Mouse (Mus musculus) embryonic facial prominence, embryonic 15.5 days (tissue): ENCODE data around the gene Zmynd8. TPM values are rescaled to one million over a fixed set of nuclear protein-coding genes. Genes with fewer than 3 reads are reported as not detected.

Experiments
- ATAC-seq: fragments of 200-750 bp; cut with Nextera tagmentation; 2 replicates; pipeline ENCODE4 v1.8.0; 2017; ENCODE audit warnings: low read depth, moderate TSS enrichment; ENCODE audit not compliant: insufficient number of reproducible peaks, low FRiP score, low TSS enrichment
- H3K27ac ChIP-seq: fragments of 300-500 bp; sonication (generic); replicated peaks from 2 replicates; pipeline ENCODE4 v1.5.1; 2015; ENCODE audit warnings: mild to moderate bottlenecking, inconsistent platforms
- H3K27me3 ChIP-seq: fragments of 300-500 bp; sonication (generic); 2 replicates; pipeline ENCODE4 v1.6.1; 2015; ENCODE audit warnings: inconsistent platforms
- H3K36me3 ChIP-seq: fragments of 300-500 bp; sonication (generic); 2 replicates; pipeline ENCODE4 v1.6.1; 2015; ENCODE audit warnings: mild to moderate bottlenecking, inconsistent platforms
- H3K4me1 ChIP-seq: fragments of 300-500 bp; sonication (generic); 2 replicates; pipeline ENCODE4 v1.6.1; 2015; ENCODE audit warnings: inconsistent platforms
- H3K4me2 ChIP-seq: fragments of 300-500 bp; sonication (generic); replicated peaks from 2 replicates; pipeline ENCODE4 v1.6.1; 2015; ENCODE audit warnings: mild to moderate bottlenecking, inconsistent platforms
- H3K4me3 ChIP-seq: fragments of 300-500 bp; sonication (generic); replicated peaks from 2 replicates; pipeline ENCODE4 v1.5.1; 2015; ENCODE audit warnings: mild to moderate bottlenecking, inconsistent platforms
- H3K9ac ChIP-seq: fragments of 300-500 bp; sonication (generic); 2 replicates; pipeline ENCODE4 v1.6.1; 2015; ENCODE audit warnings: inconsistent platforms
- H3K9me3 ChIP-seq: fragments of 300-500 bp; sonication (generic); replicated peaks from 2 replicates; pipeline ENCODE4 v1.6.1; 2016; ENCODE audit warnings: inconsistent platforms
- WGBS: fragments of 180-500 bp; shearing (Covaris S2); methylation state at CpG from one replicate; pipeline ENCODE4 v1.1.7; 2015; 5-methylcytosine and 5-hydroxymethylcytosine counted together
- polyA plus RNA-seq: library from polyadenylated mRNA; unstranded; fragments of >200 nt; fragmentation: Nextera tagmentation; extraction: Ambion mirVana; gene quantifications from 2 replicates; pipeline ENCODE4 v1.2.1, GENCODE M21; 2015

Zmynd8 gene
- polyA plus RNA-seq, 1 experiment from 2014 or later, result 50.9 TPM

GRCm38 (mm10) chr2:165922994-165923393 lies 24.2 kb upstream of the Zmynd8 start:
- H3K4me2 ChIP-seq, result no peak overlapping the region

GRCm38 (mm10) chr2:165922047-165922728 lies 23.4 kb upstream of the Zmynd8 start:
- Histone ChIP-seq H3K36me3 (no peaks in the 10 kb centered on the region), H3K4me1 (no peaks in the 10 kb centered on the region), H3K27me3 (no peaks in the 10 kb centered on the region), H3K9ac (no peak overlapping the region), H3K4me2 (no peak overlapping the region), H3K4me3 (no peak overlapping the region), H3K9me3 (no peaks in the 10 kb centered on the region), H3K27ac (no peak overlapping the region)
- 60% methylated on average over 13 of the region's 13 CpGs for WGBS
- no peak for ATAC-seq

More at GRCm38 (mm10) chr2:165922994-165923393, 24.2 kb upstream of the Zmynd8 start:
- ATAC-seq, result no peak
- H3K9me3 ChIP-seq, result 0 out of 2 replicates have a peak, but pooled peaks cover 3% of the 10 kb centered on the region
- 74% methylated on average over 3 of the region's 3 CpGs for WGBS
- no peak overlapping the region for H3K9ac ChIP-seq
- H3K4me1 ChIP-seq, result no peaks in the 10 kb centered on the region
- H3K27me3 ChIP-seq, result no peaks in the 10 kb centered on the region
- H3K4me3 ChIP-seq, result no peak overlapping the region
- H3K36me3 ChIP-seq, result no peaks in the 10 kb centered on the region
- H3K27ac ChIP-seq, result no peak overlapping the region

- Histone ChIP-seq H3K9ac (no peak overlapping the region), H3K9me3 (no peaks in the 10 kb centered on the region), H3K4me2 (no peak overlapping the region), H3K4me1 (peaks cover 14% of the 10 kb centered on the region; the same call in 1 of the 2 replicates), H3K4me3 (no peak overlapping the region), H3K27ac (peak overlapping the region; percentile 34; the same call in 1 of the 2 replicates), H3K36me3 (no peaks in the 10 kb centered on the region), H3K27me3 (no peaks in the 10 kb centered on the region)
- WGBS, result 20% methylated on average over 11 of the region's 11 CpGs
- peak; percentile 72 for ATAC-seq
These were observed 15.5 kb upstream of the Zmynd8 start for GRCm38 (mm10) chr2:165914298-165914697.

- Histone ChIP-seq H3K9me3 (no peaks in the 10 kb centered on the region), H3K9ac (no peak overlapping the region), H3K36me3 (no peaks in the 10 kb centered on the region), H3K4me2 (no peak overlapping the region), H3K27ac (no peak overlapping the region), H3K4me1 (peaks cover 14% of the 10 kb centered on the region; the same call in 1 of the 2 replicates), H3K27me3 (no peaks in the 10 kb centered on the region), H3K4me3 (no peak overlapping the region)
- ATAC-seq, result no peak
- 73% methylated on average over 7 of the region's 7 CpGs for WGBS
These were observed 14.3 kb upstream of the Zmynd8 start for GRCm38 (mm10) chr2:165913073-165913472.

GRCm38 (mm10) chr2:165909731-165910130 lies 10.9 kb upstream of the Zmynd8 start:
- H3K27ac ChIP-seq, result peak overlapping the region; percentile 66; the same call in 1 of the 2 replicates

GRCm38 (mm10) chr2:165907199-165907598 lies 8.4 kb upstream of the Zmynd8 start:
- Histone ChIP-seq H3K9ac (no peak overlapping the region), H3K4me3 (no peak overlapping the region), H3K4me1 (peaks cover 18% of the 10 kb centered on the region), H3K4me2 (no peak overlapping the region), H3K27me3 (no peaks in the 10 kb centered on the region), H3K36me3 (no peaks in the 10 kb centered on the region), H3K27ac (no peak overlapping the region), H3K9me3 (no peaks in the 10 kb centered on the region)
- WGBS, result 69% methylated on average over 7 of the region's 8 CpGs
- no peak for ATAC-seq

More at GRCm38 (mm10) chr2:165909731-165910130, 10.9 kb upstream of the Zmynd8 start:
- Histone ChIP-seq H3K4me2 (no peak overlapping the region), H3K27me3 (no peaks in the 10 kb centered on the region), H3K4me1 (peaks cover 31% of the 10 kb centered on the region), H3K9me3 (no peaks in the 10 kb centered on the region), H3K36me3 (no peaks in the 10 kb centered on the region), H3K4me3 (no peak overlapping the region), H3K9ac (no peak overlapping the region)
- no peak for ATAC-seq

GRCm38 (mm10) chr2:165906332-165906945 lies 7.6 kb upstream of the Zmynd8 start:
- Histone ChIP-seq H3K36me3 (no peaks in the 10 kb centered on the region), H3K9me3 (no peaks in the 10 kb centered on the region), H3K9ac (no peak overlapping the region), H3K4me1 (peaks cover 18% of the 10 kb centered on the region), H3K4me3 (no peak overlapping the region), H3K27ac (peak overlapping the region; percentile 75), H3K27me3 (no peaks in the 10 kb centered on the region), H3K4me2 (0 out of 2 replicates have a peak overlapping the region, but pooled peaks have one; percentile 17)
- peak; percentile 66 for ATAC-seq
- 7% methylated on average over 15 of the region's 15 CpGs for WGBS

- Histone ChIP-seq H3K9ac (no peak overlapping the region), H3K4me1 (peaks cover 25% of the 10 kb centered on the region), H3K9me3 (no peaks in the 10 kb centered on the region), H3K36me3 (no peaks in the 10 kb centered on the region), H3K27me3 (no peaks in the 10 kb centered on the region), H3K4me2 (no peak overlapping the region), H3K27ac (peak overlapping the region; percentile 84), H3K4me3 (no peak overlapping the region)
- ATAC-seq, result no peak
- 27% methylated on average over 3 of the region's 3 CpGs for WGBS
These were observed 2.2 kb upstream of the Zmynd8 start for GRCm38 (mm10) chr2:165901127-165901384.

GRCm38 (mm10) chr2:165900351-165901126 lies 1.7 kb upstream of the Zmynd8 start:
- Histone ChIP-seq H3K9ac (no peak overlapping the region), H3K36me3 (no peaks in the 10 kb centered on the region), H3K4me3 (0 out of 2 replicates have a peak overlapping the region, but pooled peaks have one; percentile 0), H3K9me3 (no peaks in the 10 kb centered on the region), H3K4me1 (peaks cover 29% of the 10 kb centered on the region), H3K4me2 (peak overlapping the region; percentile 2; the same call in 1 of the 2 replicates), H3K27me3 (no peaks in the 10 kb centered on the region), H3K27ac (peak overlapping the region; percentile 84)
- ATAC-seq, result peak; percentile 59; the same call in 1 of the 2 replicates
- 10% methylated on average over 23 of the region's 23 CpGs for WGBS

- whole genome bisulfite sequencing, result 23% methylated on average over 3 of the region's 3 CpGs
- peaks cover 32% of the 10 kb centered on the region for H3K4me1 ChIP-seq
- ATAC-seq, result no peak
- no peak overlapping the region for H3K4me3 ChIP-seq
- no peaks in the 10 kb centered on the region for H3K9me3 ChIP-seq
- peak overlapping the region; percentile 84 for H3K27ac ChIP-seq
- H3K4me2 ChIP-seq, result 0 out of 2 replicates have a peak overlapping the region, but pooled peaks have one; percentile 2
- no peaks in the 10 kb centered on the region for H3K27me3 ChIP-seq
- no peak overlapping the region for H3K9ac ChIP-seq
- no peaks in the 10 kb centered on the region for H3K36me3 ChIP-seq
These were observed 1.1 kb upstream of the Zmynd8 start for GRCm38 (mm10) chr2:165899923-165900322.

GRCm38 (mm10) chr2:165899474-165899873 lies 658 bp upstream of the Zmynd8 start:
- Histone ChIP-seq H3K27me3 (no peaks in the 10 kb centered on the region), H3K4me3 (no peak overlapping the region), H3K4me1 (peaks cover 32% of the 10 kb centered on the region), H3K9ac (no peak overlapping the region), H3K36me3 (no peaks in the 10 kb centered on the region), H3K27ac (0 out of 2 replicates have a peak overlapping the region, but pooled peaks have one; percentile 8), H3K4me2 (no peak overlapping the region), H3K9me3 (no peaks in the 10 kb centered on the region)
- WGBS, result 43% methylated on average over 6 of the region's 6 CpGs
- no peak for ATAC-seq
